Comparison of ENCODE assay signal across 21 mouse cellular contexts in genomic region chr7:101352404-101352803, GRCm38 (mm10). TPM values are rescaled to one million over a fixed set of nuclear protein-coding genes. Genes with fewer than 3 reads are reported as not detected.
"Had no signal": no experiment of that assay in that cellular context is flagged by ENCODE, and none has a peak within 500 bp of the region (broad histone marks: within the 10 kb centered on the region; RNA-seq: fewer than 3 reads in every experiment).

No protein-coding gene starts in this region.

- H3K4me3 ChIP-seq: kidney, embryonic 15.5 days; left cerebral cortex, adult 2 months; limb, embryonic 10.5 days; midbrain, embryonic 12.5 days; myocyte had no signal

- DNase-seq: kidney, adult 2 months; kidney, postnatal 14 days; lung, adult 2 months; lung, postnatal 36 days; right cerebral cortex, postnatal 25 days; thymus, postnatal 4 days had no signal

- H3K27ac ChIP-seq: kidney, embryonic 15.5 days; left cerebral cortex, adult 2 months; limb, embryonic 10.5 days; liver, embryonic 14.5 days; midbrain, embryonic 12.5 days; stomach, postnatal 0 days had no signal

- H3K36me3 ChIP-seq: kidney, embryonic 15.5 days; limb, embryonic 10.5 days; midbrain, embryonic 12.5 days had no signal

- H3K9ac ChIP-seq: kidney, embryonic 15.5 days; liver, embryonic 14.5 days; midbrain, embryonic 12.5 days had no signal

- H3K9me3 ChIP-seq: kidney, embryonic 15.5 days; limb, embryonic 10.5 days; midbrain, embryonic 12.5 days had no signal

- ATAC-seq: intestine, embryonic 16.5 days; lung, postnatal 0 days had no signal

- H3K4me2 ChIP-seq: kidney, embryonic 15.5 days; midbrain, embryonic 12.5 days had no signal

RNA-seq across cellular contexts. Expression of gene Gm45837, which starts 58.3 kb away (rescaled TPM):
- total RNA-seq: layer of hippocampus, postnatal 14 days; left cerebral cortex, postnatal 14 days; megakaryocyte-erythroid progenitor cell, adult 5-6 weeks; midbrain, postnatal 0 days had no signal
- polyA plus RNA-seq: intestine, embryonic 16.5 days; kidney, adult 2 months; large intestine, adult 2 months; limb, embryonic 10.5 days; liver, embryonic 14.5 days; midbrain, embryonic 12.5 days; midbrain, postnatal 0 days; neural tube, embryonic 11.5 days had no signal
